Mouse (Mus musculus): Measurements from ENCODE around the gene Six1.
"Not testable (repeated sequence)": the region's sequence is repeated elsewhere in the genome, so short reads cannot be mapped to it uniquely, and the experiment has no call there.

Six1 gene

DNA sequence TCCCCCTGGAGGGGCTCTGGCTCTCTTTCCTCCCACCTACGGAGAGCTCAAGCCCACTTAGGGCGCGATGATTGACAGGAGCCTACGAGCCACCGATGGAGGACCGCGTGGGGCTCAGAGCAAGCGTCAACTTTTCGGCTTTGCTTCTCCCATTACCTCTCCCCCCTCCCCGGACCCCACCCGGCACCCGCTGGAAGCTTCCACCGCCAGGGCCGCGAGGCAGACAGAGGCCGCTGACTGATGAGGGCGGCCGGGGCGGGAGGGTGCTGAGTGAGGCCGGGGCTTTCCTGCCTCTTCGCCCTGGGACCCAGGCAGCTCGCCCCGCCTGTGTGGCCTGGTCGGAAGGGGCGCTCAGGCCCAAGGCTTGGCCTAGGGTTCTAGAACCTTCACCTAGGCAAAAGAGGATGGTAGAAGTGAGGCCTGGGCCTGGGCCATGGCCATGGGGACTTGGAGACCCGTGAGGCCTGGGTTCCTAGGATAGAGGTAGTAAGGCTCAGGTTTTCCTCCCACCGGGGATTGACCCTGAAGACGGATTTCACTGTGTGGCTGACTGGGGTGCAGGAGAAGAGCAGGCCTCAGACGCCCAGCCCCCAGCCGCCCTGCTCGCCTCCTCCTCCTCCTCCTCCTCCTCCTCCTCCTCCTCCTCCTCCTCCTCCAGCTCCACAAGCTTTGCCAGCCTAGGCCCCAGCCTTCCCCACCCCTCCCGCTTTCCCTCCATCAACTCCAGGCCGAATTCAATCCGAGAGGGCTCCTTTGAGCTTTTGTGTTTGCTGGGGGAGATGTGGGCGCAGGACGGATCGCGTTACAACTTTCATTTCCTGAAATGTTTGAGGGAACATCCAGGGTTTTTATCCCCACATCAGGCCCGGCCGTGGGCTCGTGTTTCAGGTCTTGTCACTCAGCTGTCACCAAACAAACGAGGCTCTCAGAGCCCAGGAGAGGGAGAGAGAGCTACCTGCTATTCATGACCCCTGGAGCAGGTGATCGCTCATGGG lies 18.5 kb downstream of the Six1 start:
- no peak for DNase-seq (ENCODE audit: low read depth)

DNA sequence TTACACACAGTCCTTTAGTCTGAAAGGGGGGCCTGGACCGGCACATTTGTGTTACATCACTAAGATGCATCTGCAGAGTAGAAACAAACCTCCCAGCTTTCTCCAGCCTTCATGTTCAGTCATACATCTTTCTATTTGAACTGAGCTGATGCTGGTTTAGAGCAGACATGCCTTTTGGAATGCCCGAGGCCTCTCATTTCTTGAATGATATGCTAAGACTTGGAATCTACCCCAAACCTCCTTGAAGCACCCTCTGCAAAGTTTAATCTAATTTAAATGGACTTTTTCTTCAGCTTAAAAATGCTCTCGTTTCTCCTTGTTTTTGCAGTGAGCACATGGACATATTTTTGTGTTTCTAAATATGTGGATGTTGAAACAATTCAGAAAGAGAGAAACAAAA lies 21.0 kb downstream of the Six1 start:
- DNase-seq (ENCODE audit: low read depth): no peak

DNA sequence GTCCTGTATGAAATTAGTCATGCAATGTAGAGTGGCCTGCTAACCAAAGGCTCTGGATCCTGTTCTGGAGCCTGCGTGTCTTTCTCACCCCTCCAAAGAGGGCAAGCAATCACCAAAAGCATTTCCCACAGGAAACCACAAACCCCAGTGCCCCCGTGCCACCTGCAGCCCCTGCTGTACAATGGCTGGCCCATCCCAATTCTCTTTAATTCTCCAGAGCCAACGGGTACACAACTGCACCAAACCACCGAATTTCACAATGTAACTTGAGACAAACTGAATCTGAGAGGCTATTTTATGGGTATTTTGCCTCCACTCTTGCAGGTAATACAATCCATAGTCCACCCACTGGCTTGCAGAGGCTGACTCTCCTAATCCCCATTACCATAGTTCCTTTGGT lies 22.4 kb downstream of the Six1 start:
- DNase-seq (ENCODE audit: low read depth): no peak

DNA sequence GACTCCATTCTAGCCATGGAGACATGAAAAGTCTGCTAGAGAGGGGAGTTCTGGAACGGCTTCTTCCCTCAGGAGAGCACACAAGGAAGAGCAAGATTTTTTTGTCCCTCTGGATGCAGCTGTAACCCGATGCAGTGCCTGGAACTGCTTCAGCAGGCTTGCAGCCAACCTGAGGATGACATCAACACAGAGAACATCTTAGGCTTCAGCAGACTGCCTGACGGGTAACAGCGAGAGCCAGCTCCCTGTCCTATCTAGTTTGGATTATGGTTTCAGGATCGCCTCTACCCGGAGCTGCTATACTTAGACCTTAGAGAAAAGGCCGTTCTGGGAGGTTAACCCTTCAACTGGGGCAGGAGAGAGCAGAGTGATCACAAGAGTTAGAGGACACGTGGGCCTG lies 28.2 kb downstream of the Six1 start:
- no peak for DNase-seq (ENCODE audit: low read depth)

DNA sequence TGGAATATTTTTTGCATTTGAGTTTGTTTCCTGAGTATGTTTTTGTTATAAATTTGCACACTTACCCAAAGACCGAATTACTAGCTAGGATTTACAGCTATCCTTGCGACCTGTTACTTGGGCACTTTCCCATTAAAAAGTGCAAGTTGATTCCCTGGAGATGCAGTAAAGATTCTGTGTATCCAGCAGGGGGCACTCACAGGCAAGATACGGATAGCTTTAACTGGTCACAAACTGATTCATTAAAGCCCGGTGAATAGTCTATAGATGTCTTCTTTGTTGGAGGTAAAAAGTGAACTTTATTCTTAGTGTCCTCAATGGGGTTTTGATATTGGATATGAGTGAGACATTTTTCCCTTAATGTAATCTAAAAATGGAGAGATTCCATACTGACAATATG lies 32.7 kb downstream of the Six1 start:
- DNase-seq (ENCODE audit: low read depth): peak; percentile 76

DNA sequence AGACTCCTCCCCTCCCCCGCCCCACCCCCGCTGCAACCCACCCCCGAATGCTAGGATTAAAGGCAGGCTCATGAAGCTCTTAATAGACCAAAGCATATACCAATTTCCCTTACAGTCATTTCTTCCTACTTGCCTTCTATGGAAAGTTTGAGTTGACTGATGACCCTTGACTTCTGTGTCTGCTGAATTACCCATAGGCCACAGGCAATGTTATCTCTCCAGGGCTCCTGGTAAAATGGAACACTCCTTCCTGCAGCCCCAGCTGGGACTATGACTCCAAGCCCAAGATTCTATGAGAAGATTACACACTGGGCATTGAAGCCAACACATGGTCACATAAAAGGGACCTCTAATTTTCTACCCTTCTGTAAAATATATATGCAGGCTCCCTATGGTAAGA lies 33.3 kb downstream of the Six1 start:
- DNase-seq (ENCODE audit: low read depth): no peak

DNA sequence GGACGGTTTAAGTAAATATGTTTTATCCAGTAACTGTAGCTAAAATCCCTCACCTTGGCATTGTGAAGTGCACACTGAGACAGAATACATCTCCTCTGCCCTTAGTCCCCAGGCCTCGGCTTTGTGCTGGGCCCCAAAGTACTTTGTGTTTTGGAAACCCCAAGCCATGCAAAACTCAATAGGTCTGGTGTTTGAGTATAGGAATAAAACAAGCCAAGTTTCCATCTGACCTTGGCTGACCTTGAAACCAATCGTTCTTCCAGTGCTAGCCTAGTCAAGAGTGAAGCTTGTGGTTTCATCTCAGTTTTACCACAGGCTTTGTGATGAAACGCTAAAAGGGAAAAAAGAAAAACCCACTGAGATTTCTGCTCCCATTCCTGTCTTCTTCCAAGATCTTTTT lies 34.8 kb downstream of the Six1 start:
- DNase-seq (ENCODE audit: low read depth): no peak

DNA sequence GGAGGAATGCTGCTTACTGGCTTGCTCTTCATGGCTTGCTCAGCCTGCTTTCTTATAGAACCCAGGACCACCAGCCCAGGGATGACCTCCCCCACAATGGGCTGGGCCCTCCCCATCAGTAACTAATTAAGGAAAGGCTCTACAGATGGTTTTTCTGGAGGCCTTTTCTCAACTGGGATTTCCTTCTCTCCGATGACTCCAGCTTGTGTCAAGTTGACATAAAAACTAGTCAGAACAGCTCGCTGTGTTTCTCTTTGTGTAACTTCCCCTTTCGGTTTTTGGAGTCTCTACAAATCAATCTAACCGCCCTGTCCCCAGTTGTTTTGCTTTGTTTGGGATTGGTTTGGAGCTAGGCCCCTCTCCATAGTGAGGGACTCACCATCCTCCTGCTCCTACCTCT lies 37.5 kb downstream of the Six1 start:
- no peak for DNase-seq (ENCODE audit: low read depth)

DNA sequence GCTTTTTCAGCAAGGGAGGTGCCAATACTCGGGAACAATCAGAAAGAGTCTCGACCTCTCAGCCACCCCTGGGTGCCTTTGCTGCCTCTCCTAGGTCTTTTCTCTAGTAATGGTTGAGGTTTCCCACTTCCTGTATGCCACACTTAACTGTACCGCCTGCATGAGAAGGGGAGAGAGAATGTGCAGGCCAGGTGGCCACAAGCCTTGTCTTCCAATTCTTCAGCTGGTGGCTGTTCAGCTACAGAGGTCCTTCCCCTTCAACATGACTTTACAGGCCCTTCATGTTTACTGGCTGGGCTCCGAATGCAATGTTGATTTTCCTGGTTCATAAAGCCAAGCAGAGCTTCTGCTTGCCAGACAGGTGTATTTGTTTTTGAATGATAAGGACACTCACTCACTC lies 39.4 kb downstream of the Six1 start:
- DNase-seq (ENCODE audit: low read depth): no peak

DNA sequence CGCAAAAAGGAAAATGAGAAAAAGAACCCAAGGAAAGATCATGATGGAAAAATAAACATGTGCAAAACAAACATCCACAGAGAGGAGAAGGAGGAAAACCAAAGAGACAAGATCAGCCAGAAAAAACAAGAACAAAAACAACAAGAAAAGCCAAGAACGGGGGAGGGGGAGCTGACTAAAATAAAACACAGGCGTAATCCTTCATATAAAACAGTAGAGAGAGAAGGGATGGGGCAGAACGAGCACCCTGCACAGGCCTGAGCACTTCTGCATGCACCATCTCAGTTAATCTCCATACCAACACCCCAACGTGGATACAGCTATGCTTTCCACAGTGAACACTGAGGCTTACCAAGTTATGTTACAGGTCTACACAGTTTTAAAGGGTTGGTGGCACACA lies 40.9 kb downstream of the Six1 start:
- no peak for DNase-seq (ENCODE audit: low read depth)

DNA sequence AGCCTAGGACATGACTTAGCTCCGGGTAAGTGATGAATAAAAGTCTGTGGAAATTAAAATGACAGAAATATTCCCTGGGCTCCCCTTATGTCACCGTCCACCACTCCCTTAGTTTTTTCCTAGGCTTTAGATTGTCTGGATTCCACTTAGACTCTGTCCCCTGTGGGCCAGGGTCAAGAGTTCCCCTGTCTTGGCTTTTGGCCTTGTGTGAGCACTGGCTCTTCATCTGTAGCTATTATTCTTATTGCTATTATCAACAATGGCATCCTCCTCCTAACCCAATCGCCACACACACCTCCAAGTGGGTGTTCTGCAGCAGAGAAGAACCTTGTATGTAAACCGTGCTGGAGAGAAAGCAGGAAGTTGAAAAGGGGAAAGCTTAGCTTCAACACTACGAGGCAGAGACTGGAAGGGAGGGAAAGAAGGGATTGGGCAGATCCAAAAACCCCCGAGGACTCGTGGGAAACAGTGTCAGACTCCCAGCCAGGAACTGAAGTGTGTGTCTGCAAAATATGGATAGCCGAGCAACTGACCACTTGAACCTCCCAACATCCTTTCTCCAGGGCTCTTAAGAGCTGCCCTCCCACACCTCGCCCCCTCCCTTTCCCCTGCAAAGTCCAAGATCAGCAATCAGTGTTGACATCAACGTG lies 41.4 kb downstream of the Six1 start:
- DNase-seq (ENCODE audit: low read depth): no peak

DNA sequence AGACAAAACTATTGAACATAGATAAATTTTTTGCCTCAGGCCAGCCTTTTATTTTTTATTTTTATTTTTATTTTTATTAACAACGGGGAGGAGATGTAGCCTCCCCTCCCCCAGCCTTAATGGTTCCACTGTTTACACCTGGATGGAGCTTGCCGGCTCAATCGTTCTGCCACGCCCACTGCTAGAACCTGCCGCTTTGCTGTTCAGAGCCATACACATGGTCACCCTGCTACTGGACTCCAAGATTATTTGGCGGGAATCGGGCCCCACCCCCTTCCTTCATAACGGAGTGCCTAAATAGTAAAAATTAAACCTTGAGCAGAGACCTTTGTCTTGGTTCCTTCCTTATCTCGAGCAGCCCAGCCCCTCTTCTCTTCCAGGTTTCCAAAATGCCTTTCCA lies 50.8 kb downstream of the Six1 start:
- DNase-seq (ENCODE audit: low read depth): not testable (repeated sequence)

DNA sequence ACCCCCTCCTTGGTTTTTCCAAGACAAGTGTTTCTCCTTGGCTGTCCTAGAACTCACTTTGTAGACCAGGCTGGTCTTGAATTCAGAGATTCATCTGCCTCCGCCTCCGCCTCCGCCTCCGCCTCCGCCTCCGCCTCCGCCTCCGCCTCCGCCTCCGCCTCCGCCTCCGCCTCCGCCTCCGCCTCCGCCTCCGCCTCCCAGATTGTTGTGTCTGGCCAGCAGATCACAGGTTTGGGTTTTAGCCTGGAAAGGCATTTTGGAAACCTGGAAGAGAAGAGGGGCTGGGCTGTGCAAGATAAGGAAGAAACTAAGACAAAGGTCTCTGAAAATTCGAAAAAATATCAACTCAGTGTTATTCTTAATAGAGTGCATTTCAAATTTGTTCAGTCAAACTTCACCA lies 51.4 kb downstream of the Six1 start:
- not testable (repeated sequence) for DNase-seq (ENCODE audit: low read depth)

DNA sequence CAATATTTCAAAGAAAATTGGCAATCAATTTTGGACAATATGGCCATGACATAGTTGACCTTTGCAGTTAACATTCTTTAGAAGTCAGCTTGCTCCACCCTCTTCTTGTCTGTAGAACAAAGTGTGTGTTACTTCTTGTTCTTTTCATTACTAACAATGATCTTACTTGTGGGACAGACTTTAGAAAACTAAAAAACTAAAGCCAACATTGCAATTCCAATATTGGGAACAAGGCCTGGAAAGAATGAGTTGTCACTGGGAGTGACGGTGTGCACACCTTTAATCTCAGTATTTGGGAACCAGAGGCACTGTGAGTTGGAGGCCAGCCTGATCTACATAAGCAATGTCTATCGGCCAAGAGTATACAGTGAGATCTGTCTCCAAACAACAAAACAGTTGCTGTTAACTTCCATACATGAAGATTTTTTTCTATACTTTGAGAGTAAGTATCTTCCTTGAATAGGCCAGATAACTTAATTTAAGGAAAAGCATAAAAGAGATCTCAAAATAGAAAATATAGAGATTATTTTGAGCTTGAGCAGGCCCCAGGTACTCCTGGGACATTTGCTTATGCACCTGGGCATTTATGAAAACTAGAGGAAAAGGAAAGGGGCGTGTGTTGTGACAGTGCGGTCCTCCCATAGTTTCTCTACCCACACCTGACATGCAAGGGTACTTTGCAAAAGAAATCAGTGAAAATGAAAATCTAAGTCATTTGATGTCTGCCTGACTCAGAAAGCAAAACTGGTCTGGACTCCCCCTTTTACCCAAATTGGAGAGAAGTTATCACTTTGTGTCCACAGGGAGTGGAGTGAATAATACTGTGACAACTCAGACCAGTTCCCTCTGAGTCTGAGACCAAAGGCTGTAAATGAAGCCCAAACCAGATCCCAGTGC lies 55.3 kb downstream of the Six1 start:
- DNase-seq (ENCODE audit: low read depth): no peak

DNA sequence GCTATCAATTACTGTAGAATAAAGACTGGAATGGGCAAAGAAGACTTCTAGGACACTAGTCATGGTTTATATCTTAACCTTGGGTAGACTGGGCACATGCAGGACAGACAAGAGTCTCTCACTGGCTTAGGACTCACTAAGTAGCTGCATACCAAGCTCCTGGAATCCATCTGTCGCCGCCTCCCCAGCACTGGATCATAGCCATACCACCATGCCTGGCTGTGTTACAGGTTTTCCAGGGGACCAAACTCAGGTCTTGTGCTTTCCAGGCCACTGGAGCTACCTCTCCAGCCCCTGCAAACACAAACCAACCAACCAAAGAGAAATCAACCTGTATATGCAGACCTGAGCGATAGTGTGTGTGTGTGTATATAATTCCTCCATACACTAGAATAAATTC lies 57.0 kb downstream of the Six1 start:
- no peak for DNase-seq (ENCODE audit: low read depth)
